Mouse (Mus musculus): Measurements from ENCODE around the gene Svbp. TPM values are rescaled to one million over a fixed set of nuclear protein-coding genes. Genes with fewer than 3 reads are reported as not detected.
A peak's percentile ranks its signal among the peaks of the same experiment; 100 is the strongest.

Svbp gene
- 10 to 100 TPM; 21.1 to 25.3 TPM for total RNA-seq (2021)
- long read RNA-seq, experiment 1, transcript Svbp-201 (3 exons, 733 nt), result major isoform, 13 of 14 reads
- long read RNA-seq, experiment 1, partial matches to known transcripts, result 0 of 14 reads
- long read RNA-seq, experiment 1, other reads (novel, unspliced or antisense), result 0 of 14 reads
- long read RNA-seq, experiment 2, transcript Svbp-201 (3 exons, 733 nt), result major isoform, 42 of 42 reads
- long read RNA-seq, experiment 2, partial matches to known transcripts, result 0 of 42 reads
- long read RNA-seq, experiment 2, other reads (novel, unspliced or antisense), result 0 of 42 reads

DNA sequence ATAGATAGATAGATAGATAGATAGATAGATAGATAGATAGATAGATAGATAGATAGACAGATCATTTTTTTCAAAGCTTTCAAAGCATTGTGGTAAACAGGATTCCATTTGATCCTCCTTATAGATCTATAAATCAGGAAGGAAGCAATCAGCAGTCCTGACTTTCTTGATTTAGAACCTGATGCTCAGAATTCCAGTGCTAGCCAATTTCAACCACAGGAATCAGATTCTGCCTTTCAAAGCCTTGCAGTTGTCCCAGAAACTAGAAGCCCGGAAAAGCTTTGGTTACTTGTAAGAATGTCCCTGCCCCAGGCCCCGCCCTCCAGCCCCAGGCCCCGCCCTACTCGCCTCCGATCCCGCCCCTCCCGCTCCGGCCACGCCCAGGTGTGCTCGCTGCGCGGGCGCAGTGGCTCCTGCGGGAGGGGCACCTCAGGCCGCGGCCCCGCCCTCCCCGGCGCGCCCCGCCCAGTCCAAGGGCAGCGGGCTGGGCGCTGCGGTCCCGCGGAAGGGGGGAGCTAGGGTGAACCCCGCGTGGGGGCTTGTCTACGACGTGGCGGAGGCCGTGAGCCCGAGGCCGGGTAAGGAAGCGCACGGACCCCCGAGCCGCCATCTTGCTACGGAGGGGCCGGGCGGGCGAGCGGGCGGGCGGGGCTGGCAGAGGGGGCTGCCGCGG lies at the start of gene Svbp:
Gene Svbp, plus strand, starts transcription at position 398 of the 673 bp plus-strand sequence.
- DNase-seq (ENCODE audit: low spot score in 2 of 2), result peak; percentile 74 to 85

DNA sequence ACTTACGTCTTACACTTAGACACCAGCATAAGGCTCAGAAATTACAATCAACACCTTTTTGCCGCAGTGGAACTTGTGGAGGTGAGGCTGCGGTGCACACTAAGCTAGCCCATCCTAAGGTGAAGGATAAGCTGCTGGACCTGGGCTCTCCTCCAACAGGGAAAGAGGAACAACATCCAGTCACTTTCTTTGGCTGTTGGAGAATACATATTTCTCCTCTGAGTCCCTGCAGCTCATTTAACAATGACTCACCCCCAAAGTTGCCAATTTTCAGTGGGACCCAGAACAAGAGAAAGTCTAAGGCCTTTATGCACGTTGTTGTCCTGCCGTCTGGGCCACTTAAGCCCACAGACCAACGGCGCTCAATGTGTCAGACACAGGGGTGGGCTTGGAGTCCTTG lies 48.3 kb upstream of the Svbp start:
- no peak for DNase-seq (ENCODE audit: low spot score in 2 of 2)

DNA sequence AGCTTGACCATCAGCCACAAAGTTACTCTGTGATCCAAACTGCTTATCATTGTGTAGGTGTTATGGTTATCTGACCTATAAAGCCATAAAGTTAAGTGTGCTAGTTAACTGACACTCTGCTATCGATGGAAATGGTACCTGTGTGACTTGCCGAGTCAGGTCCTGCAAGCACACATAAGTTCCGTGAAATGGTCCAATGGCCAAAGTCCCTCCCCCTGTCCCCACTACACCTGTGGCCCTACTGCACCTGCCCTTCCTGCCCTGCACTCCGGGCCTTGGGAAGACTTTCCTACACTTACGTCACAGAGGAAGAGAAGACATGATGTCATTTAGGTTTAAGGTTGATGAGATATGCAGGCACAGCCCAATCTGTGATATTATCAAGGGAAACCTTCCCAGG lies 47.8 kb upstream of the Svbp start:
- no peak for DNase-seq (ENCODE audit: low spot score in 2 of 2)

DNA sequence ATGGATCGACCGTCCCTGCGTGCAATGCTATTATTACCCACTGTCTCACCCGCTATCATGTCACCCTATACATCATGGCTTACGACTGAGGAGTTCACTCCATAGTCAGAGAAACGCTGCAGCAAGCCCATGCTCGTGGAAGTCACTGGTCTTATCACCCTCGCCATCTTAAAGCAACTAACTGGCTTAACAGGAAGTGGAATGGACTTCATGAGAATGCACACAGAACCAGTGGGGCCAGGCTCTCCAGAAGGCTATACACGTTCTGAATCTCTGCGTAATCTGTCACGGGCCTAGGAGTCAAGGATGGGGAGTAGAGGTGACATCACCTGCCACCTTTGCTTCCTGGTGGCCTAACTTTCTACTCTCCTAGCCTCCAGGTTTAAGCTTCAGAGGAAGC lies 46.4 kb upstream of the Svbp start:
- no peak for DNase-seq (ENCODE audit: low spot score in 2 of 2)

DNA sequence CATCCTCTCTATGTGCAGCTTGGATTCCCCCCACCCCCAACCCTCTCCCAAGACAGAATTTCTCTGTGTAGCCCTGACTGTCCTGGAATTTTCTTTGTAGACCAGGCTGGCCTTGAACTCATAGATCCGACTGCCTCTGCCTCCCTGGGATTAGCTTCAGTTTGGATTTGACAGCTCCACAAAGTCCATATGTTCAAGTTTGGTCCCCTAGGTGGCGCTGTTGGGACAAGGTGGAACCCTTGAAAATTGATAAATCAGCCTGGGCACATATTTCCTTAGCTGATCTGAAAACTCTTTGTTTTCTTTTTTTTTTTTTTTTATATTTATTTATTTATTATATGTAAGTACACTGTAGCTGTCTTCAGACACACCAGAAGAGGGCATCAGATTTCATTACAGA lies 37.9 kb upstream of the Svbp start:
- DNase-seq (ENCODE audit: low spot score in 2 of 2), result peak in 1 of 2 experiments; percentile 64

DNA sequence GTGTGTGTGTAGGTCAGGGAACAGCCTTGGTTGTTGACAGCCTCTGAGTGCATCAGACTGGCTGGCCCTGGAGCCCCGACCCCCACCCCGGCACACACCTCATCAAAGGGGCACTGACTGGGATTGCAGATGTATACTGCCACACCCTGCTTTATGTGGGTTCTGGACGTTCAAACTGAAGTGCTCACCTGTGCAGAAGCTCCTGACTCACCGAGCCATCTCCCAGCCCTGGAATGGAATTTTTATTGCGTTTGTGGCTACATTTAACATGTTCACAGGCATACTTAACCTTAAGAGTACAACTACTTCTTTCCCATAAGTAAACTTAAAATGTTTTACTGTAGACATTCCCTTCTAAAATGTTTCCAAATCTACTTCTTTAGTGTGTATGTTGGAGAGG lies 37.2 kb upstream of the Svbp start:
- no peak for DNase-seq (ENCODE audit: low spot score in 2 of 2)

DNA sequence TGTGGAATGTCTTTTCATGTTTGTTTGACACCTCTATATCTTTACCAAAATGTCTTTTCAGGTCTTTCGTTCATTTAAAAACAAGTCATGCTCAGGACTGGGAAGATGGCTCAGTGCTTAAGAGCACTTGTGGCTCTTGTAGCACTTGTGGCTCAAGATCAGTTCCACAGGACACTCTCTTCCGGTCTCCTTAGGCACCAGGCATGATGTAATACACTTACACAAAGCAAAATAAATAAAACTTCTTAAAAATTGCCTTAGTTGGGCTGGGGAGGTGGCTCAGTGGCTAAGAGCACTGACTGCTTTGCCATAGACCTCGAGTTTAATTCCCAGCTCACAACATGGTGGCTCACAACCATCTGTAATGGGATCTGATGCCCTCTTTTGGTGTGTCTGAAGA lies 33.7 kb upstream of the Svbp start:
- no peak for DNase-seq (ENCODE audit: low spot score in 2 of 2)

DNA sequence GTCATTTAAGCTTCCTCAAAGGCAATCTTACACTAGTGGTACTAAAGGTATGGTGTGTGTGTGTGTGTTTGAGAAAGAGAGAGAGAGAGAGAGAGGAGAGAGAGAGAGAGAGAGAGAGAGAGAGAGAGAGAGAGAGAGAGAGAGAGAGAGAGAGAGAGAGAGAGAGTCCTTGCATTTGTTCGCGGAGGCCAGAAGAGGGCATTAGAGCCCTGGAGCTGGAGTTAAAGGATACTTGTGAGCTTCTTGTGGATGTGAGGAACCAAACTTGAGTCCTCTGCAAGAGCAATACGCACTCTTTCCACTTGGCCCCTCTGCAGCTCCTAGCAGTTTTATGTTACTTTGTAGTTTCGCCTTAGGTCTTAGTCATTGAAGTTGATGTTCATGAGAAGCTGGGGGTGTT lies 32.1 kb upstream of the Svbp start:
- DNase-seq (ENCODE audit: low spot score in 2 of 2), result no peak

DNA sequence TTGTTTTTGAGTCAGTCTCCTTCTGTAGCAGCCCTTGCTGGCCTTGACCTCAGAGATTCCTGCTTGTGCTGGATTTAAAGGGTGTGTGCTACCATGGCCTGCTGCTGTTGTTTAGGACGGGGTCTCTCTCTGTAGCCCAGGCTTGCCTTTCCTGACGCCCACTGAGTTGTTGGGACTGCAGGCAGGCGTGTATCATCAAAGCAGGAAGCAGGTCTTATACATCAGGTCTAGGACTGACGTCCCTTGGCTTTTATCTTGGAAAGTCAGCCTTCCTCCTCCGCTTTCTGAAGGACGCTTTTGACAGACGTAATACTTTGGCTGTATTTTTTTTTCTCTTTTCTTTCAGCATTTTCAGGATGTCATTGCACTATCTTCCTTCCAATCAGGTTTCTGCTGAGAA lies 29.2 kb upstream of the Svbp start:
- DNase-seq (ENCODE audit: low spot score in 2 of 2), result no peak

DNA sequence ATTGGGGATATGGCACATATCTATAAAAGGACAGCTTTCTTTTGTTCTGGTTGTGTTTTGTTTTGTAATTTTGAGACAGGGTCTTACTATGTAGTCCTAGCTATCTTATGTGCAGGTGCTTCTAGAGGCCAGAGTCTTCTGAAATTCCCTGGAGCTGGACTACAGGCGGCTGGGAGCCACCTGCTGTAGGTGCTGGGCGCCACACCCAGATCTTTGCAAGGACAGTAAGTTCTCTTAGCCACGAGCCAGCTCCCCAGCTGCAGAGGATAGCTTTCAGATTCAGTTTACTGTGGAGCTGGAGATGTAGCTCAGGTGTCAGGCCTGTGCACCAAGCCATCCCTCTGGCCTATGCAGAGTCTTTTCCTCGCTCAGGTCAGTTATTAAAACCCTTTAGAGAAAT lies 28.0 kb upstream of the Svbp start:
- DNase-seq (ENCODE audit: low spot score in 2 of 2), result no peak

DNA sequence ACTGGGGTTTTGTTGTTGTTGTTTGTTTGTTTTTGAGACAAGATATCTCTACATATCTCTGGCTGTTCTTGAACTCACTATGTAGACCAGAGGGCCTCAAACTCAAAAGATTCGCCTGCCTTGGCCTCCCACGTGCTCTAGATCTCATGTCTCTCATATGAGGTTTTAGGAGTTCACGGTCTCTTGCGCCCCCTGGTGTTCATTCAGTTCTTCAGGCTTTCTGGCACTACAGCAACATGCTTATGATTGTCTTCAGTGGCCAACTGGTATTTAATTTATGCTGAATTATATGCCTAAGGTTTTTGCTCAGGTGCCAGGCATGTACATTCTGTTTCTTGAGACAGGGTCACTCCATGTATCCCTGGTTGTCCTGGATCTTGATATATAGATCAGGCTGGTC lies 27.4 kb upstream of the Svbp start:
- DNase-seq (ENCODE audit: low spot score in 2 of 2), result peak; percentile 79 to 90

DNA sequence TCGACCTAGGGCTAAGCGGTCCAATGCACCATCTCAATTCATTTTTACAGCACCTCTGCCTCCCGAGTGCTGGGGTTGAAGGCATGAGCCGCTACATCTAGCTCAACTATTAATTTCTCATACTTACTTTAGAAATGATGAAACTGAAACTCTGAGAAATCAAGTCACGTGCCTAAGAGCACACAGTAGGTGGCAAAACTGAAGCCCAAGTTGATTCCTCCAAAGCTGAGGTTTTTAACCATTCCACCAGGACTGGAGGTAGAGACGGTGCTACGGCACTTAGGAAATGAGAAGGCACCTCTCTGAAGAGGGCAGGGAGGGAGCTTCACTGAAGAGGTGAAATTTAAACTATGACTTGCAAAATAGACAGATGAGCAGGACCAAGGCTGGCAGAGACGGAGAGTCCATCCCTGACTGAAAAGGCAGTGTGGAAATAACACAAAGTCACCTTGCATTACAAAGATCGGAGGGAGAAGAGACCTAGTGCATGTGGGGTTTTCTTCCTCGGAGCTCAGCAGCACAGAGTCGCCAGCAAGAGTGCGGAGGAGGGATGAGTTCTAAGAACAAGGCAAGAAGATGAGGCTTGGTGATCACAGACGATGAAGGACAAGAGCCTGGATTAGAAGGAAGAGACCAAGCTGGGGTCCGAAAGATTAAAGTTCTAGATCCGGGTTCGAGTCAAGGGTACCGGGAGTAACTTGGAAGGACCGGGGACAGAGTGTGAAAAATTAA lies 22.0 kb upstream of the Svbp start:
- no peak for DNase-seq (ENCODE audit: low spot score in 2 of 2)

DNA sequence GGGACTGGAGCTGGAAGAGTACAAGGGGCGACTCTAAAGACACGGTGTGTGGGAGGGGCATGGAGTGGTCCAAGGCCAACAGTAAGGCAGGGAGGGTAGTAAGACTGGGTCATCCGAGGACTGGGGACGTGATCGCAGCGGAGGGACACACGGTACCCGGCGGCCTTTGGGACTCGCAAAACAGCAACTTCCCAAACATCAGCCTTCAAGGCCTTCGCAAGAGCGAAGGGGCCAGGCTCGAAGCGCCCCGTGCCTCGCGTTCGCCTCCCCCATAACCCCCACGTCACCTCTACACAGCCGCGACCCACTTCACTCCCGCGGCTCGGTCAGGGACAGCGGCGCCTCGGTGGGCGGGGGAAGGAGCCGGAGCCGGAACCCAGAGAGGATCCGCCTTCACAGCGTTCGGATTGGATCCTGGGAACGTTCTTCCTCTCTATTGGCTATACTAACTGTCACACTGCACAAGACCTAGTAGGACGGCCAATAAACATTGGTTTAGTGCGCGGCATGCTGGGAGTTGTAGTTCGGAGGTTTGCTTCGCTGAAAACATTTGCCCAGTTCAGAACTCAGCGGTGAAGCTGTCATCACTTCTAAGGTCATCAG lies 21.2 kb upstream of the Svbp start, which contains the start of gene Zfp691:
Gene Zfp691, minus strand, starts transcription at position 345 of the 603 bp plus-strand sequence.
- DNase-seq (ENCODE audit: low spot score in 2 of 2), result peak; percentile 93 to 98

DNA sequence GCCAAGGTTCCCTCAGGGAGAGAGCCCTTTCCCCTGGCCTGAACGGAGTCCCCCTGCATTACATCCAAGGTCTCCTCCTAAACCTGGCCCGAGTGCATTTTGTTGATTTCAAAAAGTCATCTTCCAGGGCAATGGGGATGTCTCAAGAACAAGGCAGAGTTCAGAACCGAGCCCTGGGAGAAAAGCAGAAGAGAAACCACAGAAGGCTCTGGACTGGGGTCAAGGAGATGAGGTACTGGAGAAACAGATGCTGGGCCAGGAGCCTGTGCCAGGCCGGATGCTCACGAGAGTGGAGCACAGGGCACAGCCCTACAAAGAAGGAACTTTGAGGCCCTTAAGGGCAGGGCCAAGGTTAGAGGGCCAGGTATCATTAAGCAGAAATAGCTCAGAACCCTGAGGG lies 17.4 kb upstream of the Svbp start:
- no peak for DNase-seq (ENCODE audit: low spot score in 2 of 2)

DNA sequence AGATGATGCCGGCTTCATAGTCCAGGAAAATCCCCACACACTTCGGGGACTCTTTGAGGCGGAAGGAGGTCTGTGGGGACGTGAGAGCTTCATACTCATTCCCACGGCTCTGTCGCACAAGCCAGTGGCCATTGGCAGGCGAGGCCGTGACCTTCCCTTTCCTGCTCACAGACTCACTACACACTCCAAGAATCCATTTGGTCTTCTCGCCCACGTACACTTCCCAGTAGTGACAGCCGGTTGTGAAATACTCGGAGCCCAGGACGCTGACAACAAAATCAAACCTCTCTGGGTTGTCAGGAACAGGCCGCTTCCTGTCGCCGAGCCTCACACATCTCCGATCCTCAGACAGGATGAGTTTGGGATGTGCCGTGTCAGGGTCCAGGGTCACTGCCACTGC lies 16.8 kb upstream of the Svbp start:
- no peak for DNase-seq (ENCODE audit: low spot score in 2 of 2)

DNA sequence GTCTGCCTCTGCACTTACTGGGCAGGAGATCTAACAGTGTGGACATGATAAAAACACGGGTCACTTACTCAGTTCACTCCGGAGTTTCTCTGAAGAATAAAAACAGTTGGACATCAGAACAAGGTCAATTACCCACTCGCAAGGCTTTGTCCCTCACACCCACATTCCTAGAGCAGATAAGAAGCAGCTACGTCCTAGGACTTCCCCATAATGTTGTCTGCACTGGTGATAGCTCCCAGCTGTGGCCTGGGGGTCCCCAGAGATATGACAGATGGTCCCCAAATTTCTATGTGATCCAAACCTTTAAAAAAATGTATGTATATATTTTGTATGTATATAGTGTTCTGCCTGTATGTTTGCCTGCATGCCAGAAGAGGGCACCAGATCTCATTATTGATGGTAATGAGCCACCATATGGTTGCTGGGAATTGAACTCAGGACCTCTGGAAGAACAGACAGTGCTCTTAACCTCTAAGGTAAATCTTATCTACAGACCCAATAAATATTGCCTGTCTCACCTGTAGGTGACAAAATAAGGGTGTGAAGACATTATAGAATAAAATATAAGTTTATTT lies 14.9 kb upstream of the Svbp start:
- DNase-seq (ENCODE audit: low spot score in 2 of 2), result no peak

DNA sequence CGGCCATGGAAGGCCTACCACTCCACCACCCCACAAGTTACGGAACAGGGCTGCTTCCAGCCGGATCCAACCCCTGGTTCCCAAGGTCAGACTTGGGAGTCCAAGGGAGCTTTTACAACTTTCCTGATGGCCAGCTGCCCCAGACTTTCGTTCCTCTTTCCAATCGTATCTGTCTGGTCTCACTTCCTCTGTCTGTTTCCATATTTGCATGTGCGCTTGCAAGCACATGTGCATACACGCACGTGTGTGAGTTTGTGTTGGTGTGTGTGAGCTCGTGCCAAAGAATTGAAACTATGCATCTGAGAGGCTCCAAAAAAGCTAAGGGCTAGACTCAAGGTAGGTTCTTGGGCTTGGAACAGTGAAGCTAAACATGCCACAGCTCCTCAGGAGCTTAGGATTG lies 13.7 kb upstream of the Svbp start:
- DNase-seq (ENCODE audit: low spot score in 2 of 2), result no peak

DNA sequence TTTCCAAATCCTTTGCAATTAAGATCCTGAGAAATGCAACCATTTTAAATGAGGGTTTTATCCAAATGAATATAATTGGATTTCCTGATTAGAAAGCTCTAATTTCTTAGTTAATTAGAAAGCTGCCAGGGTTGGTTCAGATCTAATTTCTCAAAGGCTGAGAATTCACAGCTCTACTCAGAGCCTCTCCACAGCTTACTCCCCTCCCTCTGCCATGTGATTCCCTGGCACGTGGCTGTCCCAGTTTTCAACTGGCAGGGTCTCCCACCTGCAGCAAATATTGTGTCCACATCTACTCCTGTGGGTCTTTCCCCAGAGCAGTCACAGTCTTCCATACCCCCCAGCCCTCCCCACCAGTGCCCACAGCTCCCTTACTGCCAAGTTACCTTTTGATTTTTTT lies 11.6 kb upstream of the Svbp start:
- no peak for DNase-seq (ENCODE audit: low spot score in 2 of 2)

DNA sequence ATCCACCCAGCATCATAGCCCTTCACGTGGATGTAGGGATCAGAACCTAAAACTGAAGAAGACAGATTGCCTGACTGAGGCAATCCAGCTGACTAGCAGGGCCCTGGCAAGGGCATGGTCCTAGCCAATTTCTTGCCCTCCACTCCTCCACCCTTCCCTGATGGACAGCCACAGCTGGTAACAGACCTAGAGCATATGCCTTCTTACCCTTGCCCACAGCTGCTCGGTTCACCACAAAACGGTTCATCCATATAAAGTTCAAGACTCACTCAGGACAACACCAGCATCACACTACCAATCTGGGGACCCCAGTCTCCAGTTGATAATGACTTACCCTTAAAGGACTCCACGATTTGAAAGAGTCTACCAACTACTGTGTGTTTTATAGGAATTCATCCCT lies 9.3 kb upstream of the Svbp start:
- DNase-seq (ENCODE audit: low spot score in 2 of 2), result no peak

DNA sequence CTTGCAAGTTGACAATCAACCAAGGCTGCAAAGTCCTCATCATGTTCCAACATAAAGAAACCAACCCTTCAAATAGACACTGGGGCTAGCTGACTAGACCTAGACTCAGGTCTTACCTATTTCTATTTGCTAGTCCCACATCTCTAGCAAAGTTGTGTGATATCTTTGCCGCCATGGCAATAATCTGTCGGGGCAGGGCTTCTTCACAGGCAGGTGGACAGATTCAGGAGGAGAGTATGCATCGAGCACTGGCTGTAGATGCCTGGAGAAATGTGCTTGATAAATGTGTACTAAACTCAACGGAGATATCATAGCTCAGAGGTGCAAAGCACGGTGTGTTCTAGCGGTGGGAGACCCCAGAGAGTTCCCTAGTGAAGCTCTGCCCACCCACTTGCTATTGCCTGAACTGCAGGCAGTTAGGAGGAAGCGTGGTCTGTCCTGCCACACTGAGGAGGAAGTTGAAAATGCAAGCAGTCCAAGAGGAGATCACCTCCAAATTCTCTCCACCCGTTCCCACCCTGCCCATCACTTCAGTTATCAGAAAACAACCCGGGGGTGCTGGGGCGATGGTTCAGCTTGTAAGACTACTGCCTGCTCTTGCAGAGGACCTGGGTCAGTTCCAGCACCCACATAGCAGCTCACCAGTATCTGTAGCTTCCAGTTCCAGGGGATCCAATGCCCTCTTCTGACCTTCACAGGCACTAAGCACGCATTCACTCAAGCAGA lies 6.9 kb upstream of the Svbp start:
- no peak for DNase-seq (ENCODE audit: low spot score in 2 of 2)

DNA sequence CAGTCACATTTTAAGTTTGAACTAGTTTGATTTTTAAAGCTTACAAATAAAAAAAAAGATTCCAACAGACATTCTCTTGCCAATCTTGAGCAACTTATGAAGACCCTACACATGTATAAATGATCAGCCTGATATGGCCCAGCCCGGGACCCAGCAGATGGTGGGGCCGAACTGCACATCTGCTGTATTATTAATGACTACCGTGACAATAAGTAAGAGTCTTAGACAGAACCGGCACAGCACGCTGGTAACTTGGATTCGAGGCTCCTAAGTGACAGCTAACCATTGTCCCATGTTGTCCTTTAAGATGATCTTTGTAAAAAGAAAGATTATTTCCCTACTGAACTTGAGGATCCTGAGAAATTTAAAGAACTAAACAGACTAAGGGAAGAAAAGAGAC lies 5.7 kb upstream of the Svbp start:
- no peak for DNase-seq (ENCODE audit: low spot score in 2 of 2)
